Mouse (Mus musculus) midbrain, embryonic 15.5 days (tissue): Measurements from ENCODE around the gene Fau. TPM values are rescaled to one million over a fixed set of nuclear protein-coding genes. Genes with fewer than 3 reads are reported as not detected.

Experiments
- ATAC-seq: fragments of 200-750 bp; cut with Nextera tagmentation; replicated peaks from 2 replicates; pipeline ENCODE4 v1.8.0; 2017; ENCODE audit warnings: moderate TSS enrichment
- H3K27ac ChIP-seq: fragments of 300-500 bp; sonication (generic); 2 replicates; pipeline ENCODE4 v1.5.1; 2015; ENCODE audit warnings: mild to moderate bottlenecking, inconsistent platforms
- H3K27me3 ChIP-seq: fragments of 300-500 bp; sonication (generic); replicated peaks from 2 replicates; pipeline ENCODE4 v1.6.1; 2015; ENCODE audit warnings: inconsistent platforms
- H3K36me3 ChIP-seq: fragments of 300-500 bp; sonication (generic); replicated peaks from 2 replicates; pipeline ENCODE4 v1.6.1; 2015; ENCODE audit warnings: inconsistent platforms
- H3K4me1 ChIP-seq: fragments of 300-500 bp; sonication (generic); 2 replicates; pipeline ENCODE4 v1.6.1; 2015; ENCODE audit warnings: inconsistent platforms
- H3K4me2 ChIP-seq: fragments of 300-500 bp; sonication (generic); 2 replicates; pipeline ENCODE4 v1.6.1; 2015; ENCODE audit warnings: inconsistent platforms, mild to moderate bottlenecking, moderate library complexity
- H3K4me3 ChIP-seq: fragments of 300-500 bp; sonication (generic); 2 replicates; pipeline ENCODE4 v1.5.1; 2015; ENCODE audit warnings: mild to moderate bottlenecking, inconsistent platforms
- H3K9ac ChIP-seq: fragments of 300-500 bp; sonication (generic); 2 replicates; pipeline ENCODE4 v1.6.1; 2015; ENCODE audit warnings: mild to moderate bottlenecking, inconsistent platforms
- H3K9me3 ChIP-seq: fragments of 300-500 bp; sonication (generic); 2 replicates; pipeline ENCODE4 v1.6.1; 2016; ENCODE audit warnings: inconsistent platforms
- WGBS: fragments of 180-500 bp; shearing (Covaris S2); methylation state at CpG from one replicate; pipeline ENCODE4 v1.1.7; 2015; ENCODE audit warnings: mixed read lengths; 5-methylcytosine and 5-hydroxymethylcytosine counted together
- microRNA-seq: library from miRNA; unstranded; fragments of <30 nt; microRNA quantifications from one replicate; pipeline ENCODE4, GENCODE M21; 2016
- polyA plus RNA-seq: library from polyadenylated mRNA; unstranded; fragments of >200 nt; fragmentation: Nextera tagmentation; extraction: Ambion mirVana; gene quantifications from 2 replicates; pipeline ENCODE4 v1.2.1, GENCODE M21; 2015

Fau gene
- polyA plus RNA-seq, 1 experiment from 2014 or later: 483 TPM

DNA sequence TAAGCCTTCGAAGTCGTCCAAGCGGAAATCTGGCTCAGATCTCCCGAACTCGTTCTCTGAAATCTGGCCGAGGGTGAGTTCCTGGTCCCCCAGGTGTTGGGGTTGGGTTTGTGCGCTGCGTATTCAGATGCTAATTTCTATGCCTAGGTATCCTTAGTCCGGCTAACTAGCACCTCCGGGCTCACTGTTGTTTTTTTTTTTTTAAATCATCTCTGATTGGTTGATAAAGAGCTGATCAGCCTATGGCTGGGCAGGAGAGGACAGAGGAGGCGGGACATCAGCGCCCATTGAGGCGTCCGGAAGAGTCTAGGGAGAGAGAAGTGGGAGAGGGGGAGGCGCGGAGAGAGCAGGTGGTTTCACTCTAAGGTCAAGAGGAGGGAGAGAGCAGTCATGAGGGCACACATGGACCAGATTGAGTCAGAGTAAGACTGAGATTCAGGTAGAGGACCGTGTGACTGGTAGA lies 27.8 kb downstream of the Fau start:
- H3K9ac ChIP-seq: no peak overlapping the region
- H3K27me3 ChIP-seq: no peaks in the 10 kb centered on the region
- under 1% methylated on average over 17 of the region's 17 CpGs for WGBS
- peaks cover 11% of the 10 kb centered on the region; the same call in 1 of the 2 replicates for H3K36me3 ChIP-seq
- H3K4me1 ChIP-seq: peaks cover 25% of the 10 kb centered on the region
- peak overlapping the region; percentile 77 for H3K4me3 ChIP-seq
- no peaks in the 10 kb centered on the region for H3K9me3 ChIP-seq
- H3K4me2 ChIP-seq: peak overlapping the region; percentile 92
- no peak overlapping the region for H3K27ac ChIP-seq
- peak; percentile 57 for ATAC-seq

GRCm38 (mm10) chr19:6088841-6089240 lies 31.2 kb downstream of the Fau start:
- WGBS: 94% methylated on average over 13 of the region's 13 CpGs
- no peak for ATAC-seq
- peaks cover 15% of the 10 kb centered on the region for H3K4me1 ChIP-seq
- no peak overlapping the region for H3K4me2 ChIP-seq
- no peaks in the 10 kb centered on the region for H3K9me3 ChIP-seq
- no peaks in the 10 kb centered on the region for H3K27me3 ChIP-seq
- no peaks in the 10 kb centered on the region for H3K36me3 ChIP-seq
- no peak overlapping the region for H3K4me3 ChIP-seq
- no peak overlapping the region for H3K27ac ChIP-seq
- no peak overlapping the region for H3K9ac ChIP-seq

GRCm38 (mm10) chr19:6094119-6094518 lies 36.5 kb downstream of the Fau start, which contains the start of gene AC131692.1:
Gene AC131692.1 (plus strand): TSS chr19:6094419.
- WGBS: 90% methylated on average over 7 of the region's 7 CpGs
- no peak within 1 kb of the TSS for H3K9ac ChIP-seq

DNA sequence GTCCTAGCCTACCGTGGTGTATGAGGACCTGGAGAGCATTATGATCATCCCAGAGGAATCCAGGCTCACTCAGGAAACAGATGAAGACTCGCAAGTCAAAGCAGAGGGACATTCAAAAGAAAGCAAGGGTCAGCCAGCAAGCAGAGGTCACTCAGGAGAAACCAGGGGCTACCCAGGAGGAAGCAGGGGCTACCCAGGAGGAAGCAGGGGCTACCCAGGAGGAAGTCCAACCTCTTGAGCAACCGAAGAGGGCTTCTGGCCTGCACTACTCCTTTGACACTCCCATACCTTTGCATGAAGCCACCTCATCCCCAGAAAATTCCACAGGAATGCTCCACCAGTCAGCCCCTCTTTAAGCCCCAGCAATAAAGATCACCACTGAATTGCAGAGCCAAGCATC lies 40.2 kb downstream of the Fau start:
- H3K9me3 ChIP-seq: no peaks in the 10 kb centered on the region
- no peak overlapping the region for H3K27ac ChIP-seq
- no peak overlapping the region for H3K4me2 ChIP-seq
- H3K9ac ChIP-seq: no peak overlapping the region
- H3K4me3 ChIP-seq: no peak overlapping the region
- H3K36me3 ChIP-seq: no peaks in the 10 kb centered on the region
- WGBS: 86% methylated on average over 3 of the region's 3 CpGs
- no peaks in the 10 kb centered on the region for H3K27me3 ChIP-seq
- H3K4me1 ChIP-seq: no peaks in the 10 kb centered on the region
- ATAC-seq: no peak

More at GRCm38 (mm10) chr19:6094119-6094518, 36.5 kb downstream of the Fau start, which contains the start of gene AC131692.1:
- H3K27ac ChIP-seq: no peak within 1 kb of the TSS
- no peak within 1 kb of the TSS for H3K4me3 ChIP-seq
- no peaks in the 10 kb centered on the region for H3K9me3 ChIP-seq
- no peak for ATAC-seq
- H3K36me3 ChIP-seq: no peaks in the 10 kb centered on the region
- H3K4me1 ChIP-seq: no peaks in the 10 kb centered on the region
- no peak within 1 kb of the TSS for H3K4me2 ChIP-seq
- no peaks in the 10 kb centered on the region for H3K27me3 ChIP-seq

DNA sequence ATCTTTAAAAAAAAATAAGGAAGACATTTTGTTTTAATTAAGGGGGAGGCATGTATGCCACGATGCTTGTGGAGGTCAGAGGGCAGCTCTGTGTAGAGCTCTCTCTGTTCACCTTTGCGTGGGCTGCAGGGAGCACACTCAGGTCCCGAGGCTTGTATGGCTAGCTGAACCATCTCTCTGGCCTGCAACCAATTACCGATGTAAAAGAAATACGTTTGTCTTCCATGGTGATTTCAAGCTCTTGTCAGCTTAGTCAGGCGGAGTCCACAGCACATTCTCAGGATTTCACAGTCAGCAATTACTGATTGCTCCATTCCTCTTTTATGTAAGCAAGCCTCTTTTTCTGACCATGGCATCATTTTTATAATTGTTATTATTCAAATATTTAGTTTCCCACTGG lies 43.5 kb downstream of the Fau start:
- Histone ChIP-seq H3K9me3 (no peaks in the 10 kb centered on the region), H3K4me3 (no peak overlapping the region), H3K36me3 (no peaks in the 10 kb centered on the region), H3K4me1 (no peaks in the 10 kb centered on the region), H3K27ac (no peak overlapping the region), H3K4me2 (no peak overlapping the region), H3K27me3 (no peaks in the 10 kb centered on the region), H3K9ac (no peak overlapping the region)
- WGBS: 79% methylated on average over 6 of the region's 6 CpGs
- ATAC-seq: no peak

DNA sequence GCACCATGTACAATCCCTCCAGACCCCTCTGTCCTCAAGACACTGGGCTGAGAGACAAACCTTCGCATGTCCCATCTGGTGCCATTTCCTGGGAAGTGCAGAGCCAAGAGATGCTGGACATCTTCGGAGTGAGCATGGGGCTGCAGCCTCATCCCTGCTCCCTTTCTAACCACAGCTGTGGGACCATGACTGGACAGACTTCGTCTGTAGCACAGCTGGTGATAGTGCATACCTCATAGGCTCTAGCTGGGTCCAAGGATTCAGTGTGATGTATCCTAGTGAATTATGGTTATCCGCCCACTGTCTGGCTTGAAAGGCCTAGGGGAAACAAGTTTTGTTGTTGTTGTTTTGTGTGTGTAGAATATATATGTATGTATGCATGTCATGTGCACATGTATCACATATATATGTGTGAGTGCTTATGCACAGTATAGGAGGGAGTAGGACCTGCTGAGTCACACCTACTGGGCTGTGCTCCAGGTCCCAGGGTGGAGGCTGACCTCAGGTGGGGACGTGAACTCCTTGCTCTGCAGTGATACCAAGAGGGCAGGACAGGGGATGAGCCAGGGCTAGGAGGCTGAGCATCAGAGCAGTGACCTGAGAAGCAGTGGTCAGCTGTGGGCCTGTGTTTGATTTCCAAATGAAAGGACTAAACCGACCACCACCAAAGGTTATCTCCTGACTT lies 44.7 kb downstream of the Fau start:
- no peaks in the 10 kb centered on the region for H3K27me3 ChIP-seq
- 78% methylated on average over 6 of the region's 6 CpGs for WGBS
- H3K27ac ChIP-seq: no peak overlapping the region
- no peaks in the 10 kb centered on the region for H3K9me3 ChIP-seq
- H3K36me3 ChIP-seq: no peaks in the 10 kb centered on the region
- H3K4me2 ChIP-seq: no peak overlapping the region
- no peak overlapping the region for H3K9ac ChIP-seq
- H3K4me1 ChIP-seq: no peaks in the 10 kb centered on the region
- H3K4me3 ChIP-seq: no peak overlapping the region
- ATAC-seq: no peak

- Histone ChIP-seq H3K27me3 (no peaks in the 10 kb centered on the region), H3K27ac (no peak overlapping the region), H3K9ac (no peak overlapping the region), H3K4me3 (no peak overlapping the region), H3K36me3 (no peaks in the 10 kb centered on the region), H3K4me2 (no peak overlapping the region), H3K4me1 (no peaks in the 10 kb centered on the region), H3K9me3 (no peaks in the 10 kb centered on the region)
- no peak for ATAC-seq
- 71% methylated on average over 4 of the region's 4 CpGs for WGBS
Measured at GRCm38 (mm10) chr19:6104476-6104875, 46.8 kb downstream of the Fau start.

DNA sequence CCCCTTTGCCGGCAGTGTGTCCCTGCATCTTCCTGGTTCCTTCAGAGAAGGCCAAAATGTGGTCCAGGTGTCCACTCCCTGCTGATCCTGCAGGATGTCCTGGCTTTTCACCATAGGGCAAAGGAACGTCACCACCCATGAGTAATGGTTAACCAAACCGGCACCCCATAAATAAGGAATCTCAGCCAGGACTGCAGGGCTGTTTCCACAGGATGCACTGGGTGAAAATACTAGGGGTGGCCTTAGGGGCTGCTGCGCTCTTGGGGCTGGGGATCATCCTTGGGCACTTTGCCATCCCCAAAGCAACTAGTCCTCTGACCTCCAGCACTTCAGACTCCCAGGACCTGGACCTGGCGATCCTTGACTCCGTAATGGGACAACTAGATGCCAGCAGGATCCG lies 47.9 kb downstream of the Fau start, which contains the start of gene Naaladl1:
Gene Naaladl1, plus strand, starts transcription at position 197 of the 400 bp plus-strand sequence.
- no peak for ATAC-seq
- Histone ChIP-seq H3K36me3 (no peaks in the 10 kb centered on the region), H3K9ac (no peak within 1 kb of the TSS), H3K4me1 (no peaks in the 10 kb centered on the region), H3K4me2 (no peak within 1 kb of the TSS), H3K4me3 (no peak within 1 kb of the TSS), H3K9me3 (no peaks in the 10 kb centered on the region), H3K27ac (no peak within 1 kb of the TSS), H3K27me3 (no peaks in the 10 kb centered on the region)
- 88% methylated on average over 7 of the region's 7 CpGs for WGBS

Small RNA genes within 50 kb of the gene (microRNA-seq; reads per million reads assigned to microRNA genes)
- gene Mir6988: 3.3 reads per million, percentile 16 among the genes with 10 or more reads in this experiment

Other genes with a start within 250 kb of the Fau start
- gene Frmd8, start 182.6 kb upstream of the Fau start, polyA plus RNA-seq: 16.1 and 19.2 TPM in 2 replicates
- gene Slc25a45, start 180.0 kb upstream of the Fau start, polyA plus RNA-seq: 2.0 and 2.9 TPM in 2 replicates
- gene Tigd3, start 163.7 kb upstream of the Fau start, polyA plus RNA-seq: 13.8 and 16.4 TPM in 2 replicates
- 122 and 130 TPM in 2 replicates for gene Dpf2, start 144.8 kb upstream of the Fau start, polyA plus RNA-seq
- gene Cdc42ep2, start 133.0 kb upstream of the Fau start, polyA plus RNA-seq: 16.3 and 16.7 TPM in 2 replicates
- 25.3 and 25.4 TPM in 2 replicates for gene Pola2, start 93.6 kb upstream of the Fau start, polyA plus RNA-seq
- not detected in 2 replicates for gene Slc22a20, start 71.7 kb upstream of the Fau start, polyA plus RNA-seq
- gene Capn1, start 41.9 kb upstream of the Fau start, polyA plus RNA-seq: 2.9 and 3.3 TPM in 2 replicates
- gene Syvn1, start 11.3 kb upstream of the Fau start, polyA plus RNA-seq: 36.8 and 39.3 TPM in 2 replicates
- 62.5 and 65.1 TPM in 2 replicates for gene Mrpl49, start 59 bp upstream of the Fau start, polyA plus RNA-seq
- 30.8 and 34.7 TPM in 2 replicates for gene Znhit2, start 3.3 kb downstream of the Fau start, polyA plus RNA-seq
- 51.3 and 53.8 TPM in 2 replicates for gene Tm7sf2, start 10.5 kb downstream of the Fau start, polyA plus RNA-seq
- 100.0 and 102 TPM in 2 replicates for gene Vps51, start 19.4 kb downstream of the Fau start, polyA plus RNA-seq
- not detected in 2 replicates for gene Tmem262, start 22.2 kb downstream of the Fau start, polyA plus RNA-seq
- 1.3 and 1.5 TPM in 2 replicates for gene Gm28374, start 24.4 kb downstream of the Fau start, polyA plus RNA-seq
- 86.8 and 87.6 TPM in 2 replicates for gene Zfpl1, start 27.1 kb downstream of the Fau start, polyA plus RNA-seq
- gene Cdca5, start 27.1 kb downstream of the Fau start, polyA plus RNA-seq: 5.1 and 7.2 TPM in 2 replicates
- not detected in 2 replicates for gene AC131692.1, start 36.6 kb downstream of the Fau start, polyA plus RNA-seq
- gene Naaladl1, start 47.9 kb downstream of the Fau start, polyA plus RNA-seq: 0.41 and 0.53 TPM in 2 replicates
- 48.3 and 51.2 TPM in 2 replicates for gene Sac3d1, start 60.8 kb downstream of the Fau start, polyA plus RNA-seq
- gene Snx15, start 70.5 kb downstream of the Fau start, polyA plus RNA-seq: 59.1 and 65.6 TPM in 2 replicates
- gene Batf2, start 83.1 kb downstream of the Fau start, polyA plus RNA-seq: 0.20 TPM in 1 of 2 replicates, not detected in the other
- gene Arl2, start 83.7 kb downstream of the Fau start, polyA plus RNA-seq: 146 and 150 TPM in 2 replicates
- gene Majin, start 126.5 kb downstream of the Fau start, polyA plus RNA-seq: not detected in 2 replicates
- not detected in 2 replicates for gene Gpha2, start 168.5 kb downstream of the Fau start, polyA plus RNA-seq
- gene Ppp2r5b, start 178.0 kb downstream of the Fau start, polyA plus RNA-seq: 141 and 149 TPM in 2 replicates
- 16.1 and 16.4 TPM in 2 replicates for gene Atg2a, start 183.8 kb downstream of the Fau start, polyA plus RNA-seq
- gene Ehd1, start 218.9 kb downstream of the Fau start, polyA plus RNA-seq: 107 and 111 TPM in 2 replicates
- 0.40 and 0.47 TPM in 2 replicates for gene Cdc42bpg, start 248.6 kb downstream of the Fau start, polyA plus RNA-seq